Mouse (Mus musculus) kidney, postnatal 36 days (tissue): ENCODE data around the gene Dll3.
"Not testable (repeated sequence)": the region's sequence is repeated elsewhere in the genome, so short reads cannot be mapped to it uniquely, and the experiment has no call there.

ENCODE experiments used
- DNase-seq, 2 experiments: peaks; one replicate each; pipeline ENCODE4 v3.0.0; 2021 to 2022; ENCODE audit warnings: mixed read lengths in 2 of 2

Dll3 gene

GRCm38 (mm10) chr7:28243943-28244342 lies 58.1 kb downstream of the Dll3 start:
- not testable (repeated sequence) for DNase-seq
